Mouse (Mus musculus) heart, adult 2 months (tissue): ENCODE results near the gene Rph3al.

ENCODE experiments used
- CTCF ChIP-seq: fragments of 200-600 bp; IDR thresholded peaks from 2 replicates; pipeline ENCODE4 v1.8.1; 2022; ENCODE audit warnings: antibody characterized with exemption, mild to moderate bottlenecking, moderate library complexity
- EP300 ChIP-seq: fragments of 200-500 bp; IDR thresholded peaks from 2 replicates; pipeline ENCODE4 v1.6.1; 2011; ENCODE audit warnings: low read depth, low read length, control low read depth; ENCODE audit not compliant: insufficient read depth

GRCm38 (mm10) chr11:75948789-75949188 lies 10.6 kb upstream of the Rph3al start:
- TF ChIP-seq CTCF = no peak
- TF ChIP-seq EP300 = no peak
